ENCODE assay signal across 8 mouse cellular contexts in genomic region chr2:84741841-84742450, GRCm38 (mm10). TPM values are rescaled to one million over a fixed set of nuclear protein-coding genes. Genes with fewer than 3 reads are reported as not detected.
DNase-seq lines count a peak whose midpoint lies in the region; ATAC-seq and TF ChIP-seq lines count a peak whose summit lies in the region.

No protein-coding gene starts in this region.

- peaks cover 68% of the 10 kb centered on the region for H3K4me1 ChIP-seq in hindbrain, embryonic 10.5 days (replicated peaks)
- peaks cover 4% of the 10 kb centered on the region; the same call in 1 of the 2 replicates for H3K4me1 ChIP-seq in lung, adult 2 months (ENCODE audit: control insufficient read depth, insufficient read depth, low read length)
- H3K4me1 ChIP-seq in stomach, embryonic 16.5 days (ENCODE audit: control insufficient read depth, insufficient read depth, low read length): peaks cover 59% of the 10 kb centered on the region

- DNase-seq in cerebellum, adult 11-12 months: peak; percentile 37
- no peak for DNase-seq in cerebellum, adult 9-11 months
- peak; percentile 74 for DNase-seq in ES-CJ7 (ENCODE audit: low read depth, low spot score)
- DNase-seq in hindbrain, embryonic 10.5 days (ENCODE audit: low spot score): no peak
- no peak for DNase-seq in lung, adult 2 months
- no peak for DNase-seq in Muller cell, postnatal 12 days (ENCODE audit: inconsistent ontology term)
- DNase-seq in spleen, postnatal 10 days (ENCODE audit: low spot score in 2 of 2): no peak

- TF ChIP-seq CTCF in lung, adult 2 months (IDR thresholded peaks at IDR 0.05; ENCODE audit: insufficient read depth, low read length): no peak

- 0 out of 2 replicates have a peak, but pooled peaks cover 1% of the 10 kb centered on the region for H3K27me3 ChIP-seq in hindbrain, embryonic 10.5 days (ENCODE audit: insufficient read depth, poor library complexity, severe bottlenecking)
- H3K27me3 ChIP-seq in stomach, embryonic 16.5 days (ENCODE audit: control insufficient read depth, insufficient read depth, low read length): no peaks in the 10 kb centered on the region

- H3K27ac ChIP-seq in hindbrain, embryonic 10.5 days: peak overlapping the region; percentile 100
- peak overlapping the region; percentile 99 for H3K27ac ChIP-seq in stomach, embryonic 16.5 days (ENCODE audit: low read length)

- peak overlapping the region; percentile 78 for H3K4me2 ChIP-seq in stomach, embryonic 16.5 days (ENCODE audit: low read depth, low read length)

- H3K36me3 ChIP-seq in hindbrain, embryonic 10.5 days: peaks cover 23% of the 10 kb centered on the region
- H3K36me3 ChIP-seq in stomach, embryonic 16.5 days (ENCODE audit: control insufficient read depth, insufficient read depth, low read length): 0 out of 2 replicates have a peak, but pooled peaks cover 4% of the 10 kb centered on the region

- no peak for ATAC-seq in stomach, embryonic 16.5 days (ENCODE audit: insufficient read depth, low FRiP score)

- H3K9me3 ChIP-seq in hindbrain, embryonic 10.5 days: no peaks in the 10 kb centered on the region
- H3K9me3 ChIP-seq in stomach, embryonic 16.5 days (replicated peaks; ENCODE audit: control insufficient read depth, low read length): no peaks in the 10 kb centered on the region

- H3K9ac ChIP-seq in stomach, embryonic 16.5 days (ENCODE audit: low read length): peak overlapping the region; percentile 97

- whole genome bisulfite sequencing in hindbrain, embryonic 10.5 days: under 1% methylated on average over 5 of the region's 5 CpGs
- WGBS in lung, adult 2 months: 18% methylated on average over 5 of the region's 5 CpGs
- 8% methylated on average over 5 of the region's 5 CpGs for WGBS in stomach, embryonic 16.5 days

- H3K4me3 ChIP-seq in hindbrain, embryonic 10.5 days: peak overlapping the region; percentile 81
- peak overlapping the region; percentile 48 for H3K4me3 ChIP-seq in lung, adult 2 months (replicated peaks; ENCODE audit: extremely low read depth, low read depth, low read length)
- H3K4me3 ChIP-seq in stomach, embryonic 16.5 days (replicated peaks; ENCODE audit: low read length): peak overlapping the region; percentile 71

- peak; percentile 18; the same call in 1 of the 2 replicates for TF ChIP-seq POLR2A in lung, adult 2 months (IDR thresholded peaks at IDR 0.05; ENCODE audit: borderline replicate concordance, extremely low read depth, low read depth, low read length)

RNA-seq across cellular contexts. Expression of gene Gm19426, which starts 1.5 kb away (rescaled TPM):
- 9.5 and 10.4 TPM in 2 replicates for polyA plus RNA-seq in hindbrain, embryonic 10.5 days (2016; fragmentation: Nextera tagmentation; extraction: Ambion mirVana)
- 1.8 and 4.1 TPM in 2 replicates for polyA plus RNA-seq in lung, adult 2 months (2012; rRNA removed)
- polyA plus RNA-seq in stomach, embryonic 16.5 days (2015; fragmentation: Nextera tagmentation; extraction: Ambion mirVana): 5.7 and 6.3 TPM in 2 replicates

RNA-seq across cellular contexts. Expression of gene Ypel4, which starts 8.1 kb away (rescaled TPM):
- 10.0 and 14.6 TPM in 2 replicates for polyA plus RNA-seq in hindbrain, embryonic 10.5 days (2016; fragmentation: Nextera tagmentation; extraction: Ambion mirVana)
- polyA plus RNA-seq in lung, adult 2 months (2012; rRNA removed): 1.6 and 2.0 TPM in 2 replicates
- 7.4 and 8.0 TPM in 2 replicates for polyA plus RNA-seq in stomach, embryonic 16.5 days (2015; fragmentation: Nextera tagmentation; extraction: Ambion mirVana)

RNA-seq across cellular contexts. Expression of gene Clp1, which starts 14.8 kb away (rescaled TPM):
- 49.6 and 53.6 TPM in 2 replicates for polyA plus RNA-seq in hindbrain, embryonic 10.5 days (2016; fragmentation: Nextera tagmentation; extraction: Ambion mirVana)
- 6.0 and 10.3 TPM in 2 replicates for polyA plus RNA-seq in lung, adult 2 months (2012; rRNA removed)
- 26.6 and 28.4 TPM in 2 replicates for polyA plus RNA-seq in stomach, embryonic 16.5 days (2015; fragmentation: Nextera tagmentation; extraction: Ambion mirVana)

RNA-seq across cellular contexts. Expression of gene Zdhhc5, which starts 27.0 kb away (rescaled TPM):
- polyA plus RNA-seq in hindbrain, embryonic 10.5 days (2016; fragmentation: Nextera tagmentation; extraction: Ambion mirVana): 25.4 and 26.7 TPM in 2 replicates
- polyA plus RNA-seq in lung, adult 2 months (2012; rRNA removed): 34.6 and 41.4 TPM in 2 replicates
- polyA plus RNA-seq in stomach, embryonic 16.5 days (2015; fragmentation: Nextera tagmentation; extraction: Ambion mirVana): 36.9 and 40.0 TPM in 2 replicates

RNA-seq across cellular contexts. Expression of gene Serping1, which starts 33.3 kb away (rescaled TPM):
- 29.4 and 43.1 TPM in 2 replicates for polyA plus RNA-seq in hindbrain, embryonic 10.5 days (2016; fragmentation: Nextera tagmentation; extraction: Ambion mirVana)
- polyA plus RNA-seq in lung, adult 2 months (2012; rRNA removed): 822 and 853 TPM in 2 replicates
- polyA plus RNA-seq in stomach, embryonic 16.5 days (2015; fragmentation: Nextera tagmentation; extraction: Ambion mirVana): 98.2 and 102 TPM in 2 replicates

Comparison
In these comparisons a context has a peak if more than half of its experiments do, and no peak if none do; other contexts are left out.
1. DNase-seq: peak in cerebellum, adult 11-12 months (single experiment) and ES-CJ7 (single experiment); none in cerebellum, adult 9-11 months (single experiment), hindbrain, embryonic 10.5 days (single experiment), lung, adult 2 months (single experiment), Muller cell, postnatal 12 days (single experiment) and spleen, postnatal 10 days (0 of 2).
2. Peak in every context shown above with its lines, with median percentiles within 50 percentile points of each other: H3K4me3 ChIP-seq.